Mouse (Mus musculus) kidney, postnatal 10 days (tissue): ENCODE results near the gene Lrig2.
"Not testable (repeated sequence)": the region's sequence is repeated elsewhere in the genome, so short reads cannot be mapped to it uniquely, and the experiment has no call there.

Source experiments
- DNase-seq: peaks from one replicate; pipeline ENCODE4 v3.0.0; 2021; ENCODE audit warnings: mixed read lengths

Lrig2 gene

DNA sequence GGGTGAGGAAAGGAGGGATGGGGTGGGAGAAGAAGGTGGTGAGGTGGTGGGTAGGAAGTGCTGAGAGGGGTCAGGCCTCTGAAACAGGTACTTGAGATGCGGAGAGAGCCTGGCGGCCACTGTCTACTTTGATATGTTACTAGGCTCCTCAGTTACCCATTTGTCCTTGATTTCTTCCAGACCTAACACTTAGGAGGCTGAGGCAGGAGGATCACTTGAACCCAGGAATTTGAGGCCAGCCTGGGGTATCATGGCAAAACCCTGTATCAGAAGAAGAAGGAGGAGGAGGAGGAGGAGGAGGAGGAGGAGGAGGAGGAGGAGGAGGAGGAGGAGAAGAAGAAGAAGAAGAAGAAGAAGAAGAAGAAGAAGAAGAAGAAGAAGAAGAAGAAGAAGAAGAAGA is 84.4 kb downstream of the Lrig2 start:
- DNase-seq, result not testable (repeated sequence)

DNA sequence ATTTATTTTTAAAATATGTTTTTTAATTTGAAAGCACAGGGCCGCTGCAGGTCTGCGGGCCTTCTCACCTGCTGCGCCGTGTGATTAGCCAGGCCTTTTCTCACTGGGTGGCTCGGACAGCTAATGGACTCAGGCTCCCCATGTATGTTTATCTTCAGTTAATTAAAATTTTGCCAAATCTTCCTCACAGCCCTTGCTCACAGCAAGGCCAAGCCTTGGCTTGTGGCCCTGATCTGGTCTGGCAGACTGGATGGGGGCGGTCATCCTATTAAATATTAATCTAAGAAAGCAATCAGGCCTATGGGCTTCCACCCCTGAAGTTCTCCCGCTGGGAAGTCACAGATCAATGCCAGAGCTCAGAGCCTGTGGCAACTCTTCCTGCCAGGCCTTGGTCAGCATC is 87.4 kb downstream of the Lrig2 start:
- DNase-seq, result peak; percentile 57

DNA sequence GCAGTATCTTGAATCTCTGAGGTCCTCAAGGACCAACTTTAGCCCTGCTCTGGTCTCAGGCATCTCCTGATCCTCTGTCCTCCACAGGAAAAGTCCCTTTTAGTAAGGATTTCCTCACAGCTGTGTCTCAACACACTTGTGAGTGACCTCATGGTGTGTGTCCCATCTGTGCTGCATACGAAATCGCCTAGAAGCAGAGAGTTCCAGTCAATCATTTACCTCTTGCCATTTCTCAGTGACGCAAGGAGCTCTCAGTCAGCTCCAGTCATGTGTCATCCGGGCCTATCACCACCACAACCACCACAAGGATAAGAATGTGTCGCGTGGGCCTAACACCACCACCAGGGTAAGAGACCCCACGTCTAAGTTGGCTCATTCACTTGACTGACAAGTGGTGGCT is 90.8 kb downstream of the Lrig2 start:
- no peak for DNase-seq

DNA sequence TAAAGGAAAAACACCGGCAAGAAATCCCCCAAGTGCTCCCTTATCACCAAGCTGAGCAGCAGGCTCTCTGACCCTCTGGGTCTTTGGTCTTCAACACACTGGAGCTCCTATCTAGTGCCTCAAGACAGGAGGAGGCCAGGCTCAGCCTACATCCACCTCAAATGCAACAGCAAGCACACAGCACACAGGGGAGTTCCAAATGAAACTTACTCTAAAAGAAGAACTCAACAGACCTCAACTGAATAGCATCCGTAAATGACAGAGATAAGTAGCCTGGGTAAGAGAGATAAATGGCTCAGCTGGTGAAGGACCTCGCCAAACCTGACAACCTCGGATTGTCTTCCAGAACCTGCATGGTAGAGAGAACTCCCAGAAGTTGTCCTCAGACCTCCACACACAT is 91.7 kb downstream of the Lrig2 start:
- DNase-seq, result no peak

DNA sequence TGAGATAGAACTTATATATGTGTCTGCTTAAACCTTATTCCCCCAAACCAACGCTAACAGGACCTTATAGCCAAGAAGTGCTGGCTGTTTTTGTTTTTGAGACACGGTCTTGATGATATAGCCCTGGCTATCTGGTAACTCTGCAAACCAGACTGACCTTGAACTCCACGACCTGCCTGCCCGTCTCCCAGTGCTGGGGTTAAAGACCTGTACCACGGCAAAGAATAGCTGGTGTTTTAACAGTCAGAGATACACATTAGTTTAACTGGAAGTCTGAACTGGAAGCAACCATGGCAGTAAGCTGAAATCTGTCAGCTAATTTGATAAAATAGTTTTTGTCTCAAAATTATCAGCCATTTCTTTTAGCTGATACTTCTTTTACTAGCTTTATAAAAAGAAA is 94.9 kb downstream of the Lrig2 start:
- no peak for DNase-seq

DNA sequence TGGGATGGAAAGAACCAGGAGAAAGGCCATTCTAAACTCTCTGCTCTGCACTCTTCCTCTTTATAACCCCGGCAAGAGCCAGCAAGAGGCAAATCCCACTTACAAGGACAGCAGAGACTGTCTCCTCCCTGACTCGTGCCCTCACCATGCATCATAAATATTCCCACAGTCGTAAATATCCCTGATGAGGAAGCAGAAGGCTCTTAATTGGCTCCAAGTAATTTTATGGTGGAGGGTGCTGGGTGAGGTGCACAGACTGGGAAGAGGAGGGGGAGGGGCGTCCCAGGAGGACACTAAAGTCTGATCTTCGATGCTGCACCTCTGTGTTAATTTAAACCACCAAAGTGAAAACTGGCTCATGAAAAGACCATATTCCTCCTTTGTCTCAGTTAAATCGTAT is 99.2 kb downstream of the Lrig2 start:
- DNase-seq, result no peak

DNA sequence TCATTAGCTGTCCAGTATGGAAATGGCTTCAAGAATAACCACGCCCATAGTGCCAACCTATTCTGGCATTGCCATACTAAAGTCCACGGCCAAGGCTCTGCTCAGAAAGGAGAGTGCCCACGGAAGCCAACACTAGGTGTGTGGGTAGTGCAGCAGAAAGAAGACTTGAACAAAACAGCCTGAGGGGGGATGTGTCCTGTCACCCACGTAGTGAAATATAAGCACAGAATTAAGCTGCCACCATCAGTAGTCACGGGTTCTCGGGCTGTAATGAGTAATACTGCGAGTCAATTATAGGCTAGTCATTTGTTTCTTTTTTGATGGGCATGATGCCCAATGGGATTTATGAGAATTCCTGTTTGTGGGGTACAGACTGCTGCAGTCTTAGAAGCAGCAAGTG is 104.2 kb downstream of the Lrig2 start:
- no peak for DNase-seq

DNA sequence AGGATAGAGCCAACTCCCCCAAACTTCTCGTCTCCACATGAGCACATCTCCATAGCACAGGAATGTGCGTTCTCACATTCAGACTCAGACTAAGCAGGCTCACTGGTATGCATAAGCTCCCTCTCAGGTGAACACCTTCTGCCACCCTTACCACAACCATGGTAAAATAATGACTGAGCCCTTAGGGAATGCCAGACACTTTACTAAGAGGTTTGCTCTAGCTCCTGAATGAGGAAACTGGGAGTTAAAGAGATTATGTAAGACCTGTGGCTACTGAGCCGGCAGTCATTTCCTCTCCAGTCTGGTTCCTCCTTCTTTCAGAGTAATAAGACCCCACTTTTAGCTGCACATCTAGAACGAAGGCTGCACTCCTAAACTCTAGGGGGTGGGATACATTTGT is 108.1 kb downstream of the Lrig2 start:
- no peak for DNase-seq

DNA sequence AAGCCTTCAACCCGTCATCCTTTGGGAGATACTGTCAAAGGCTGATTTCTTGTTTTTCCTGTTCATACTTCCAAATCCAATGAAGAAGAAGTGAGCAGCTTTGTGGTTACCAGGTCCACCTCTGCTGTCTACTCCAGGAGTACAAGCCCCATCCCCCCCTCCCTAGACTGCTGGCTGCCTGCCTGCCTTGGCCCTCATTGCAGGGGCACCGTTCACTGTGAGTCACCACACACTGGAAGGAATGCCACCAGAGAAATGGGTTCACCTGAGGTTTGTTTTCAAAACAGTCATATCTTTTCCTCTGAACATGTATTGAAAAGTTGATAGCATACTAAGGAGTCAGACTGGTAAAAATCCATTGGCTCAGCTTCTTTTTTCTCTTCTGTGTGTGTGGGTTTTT is 110.5 kb downstream of the Lrig2 start:
- DNase-seq, result no peak

DNA sequence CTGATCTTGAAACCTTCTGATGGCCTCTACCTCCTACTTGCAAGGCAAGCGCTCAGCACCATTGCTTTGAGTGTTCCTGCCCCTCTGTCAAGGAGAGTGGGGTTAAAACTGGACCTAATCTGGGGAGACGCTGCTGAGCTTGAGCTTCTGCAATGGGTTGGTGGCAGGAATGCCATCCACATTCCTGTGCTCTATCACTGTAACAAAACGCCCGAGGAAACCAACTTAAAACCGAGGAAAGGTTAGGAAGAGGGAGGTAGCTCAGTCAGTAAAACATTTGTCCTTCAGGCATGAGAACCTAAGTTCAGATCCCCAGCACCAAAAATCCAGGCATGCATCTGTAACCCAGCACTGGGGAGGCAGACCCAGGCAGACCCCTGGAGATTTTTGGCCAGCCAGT is 111.6 kb downstream of the Lrig2 start:
- no peak for DNase-seq

DNA sequence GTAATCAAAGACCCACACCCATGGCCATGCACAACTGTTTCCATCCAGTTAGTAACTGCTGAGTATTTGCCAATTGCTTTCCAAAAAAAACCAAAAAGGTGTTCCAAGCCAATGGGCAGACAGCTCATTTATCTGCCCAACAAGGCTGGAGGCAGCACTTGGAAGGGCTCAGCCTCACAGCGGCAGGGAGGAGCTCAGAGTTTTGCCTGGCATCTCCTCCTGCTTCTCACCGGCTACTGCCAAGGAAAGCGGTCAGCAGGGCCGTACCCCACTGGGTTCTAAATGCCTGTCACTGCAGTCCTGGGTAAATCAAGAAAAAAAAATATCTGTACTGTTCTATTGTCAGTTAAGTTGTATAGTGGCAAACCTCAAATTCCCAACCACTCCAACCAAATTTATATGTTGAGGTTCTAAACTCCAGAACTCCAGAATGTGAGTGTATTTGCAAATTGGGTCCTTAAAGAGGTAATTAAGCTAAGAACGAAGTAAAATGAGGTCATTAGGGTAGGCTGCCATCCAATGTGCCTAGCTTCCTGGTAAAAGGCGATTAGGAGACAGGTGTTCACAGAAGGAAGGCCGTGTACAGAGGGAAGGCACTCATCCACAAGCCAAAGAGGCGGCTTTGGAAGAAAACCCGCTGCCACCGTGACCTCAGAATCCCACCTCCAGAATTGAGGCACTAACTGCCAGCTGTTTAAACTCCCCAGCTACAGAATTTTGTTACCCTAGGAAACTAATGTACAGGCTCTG is 112.2 kb downstream of the Lrig2 start:
- no peak for DNase-seq

DNA sequence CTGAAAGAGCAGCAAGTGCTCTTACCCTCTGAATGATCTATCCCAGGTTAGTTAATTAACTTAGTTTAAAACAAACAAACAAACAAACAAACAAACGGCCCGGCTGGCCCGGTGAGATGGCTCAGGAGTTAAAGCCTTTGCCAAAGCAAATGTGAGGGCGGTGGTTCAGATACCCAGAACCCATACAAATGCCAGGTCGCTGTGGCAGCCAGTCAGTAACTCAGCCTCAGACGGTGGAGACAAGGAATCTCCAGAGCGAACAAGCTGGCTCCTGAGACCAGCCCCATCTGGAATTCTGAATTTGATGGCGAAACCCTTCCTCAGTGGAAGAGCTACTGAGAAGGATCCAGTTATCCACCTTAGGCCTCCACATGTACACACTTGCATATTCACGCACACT is 114.4 kb downstream of the Lrig2 start:
- no peak for DNase-seq

DNA sequence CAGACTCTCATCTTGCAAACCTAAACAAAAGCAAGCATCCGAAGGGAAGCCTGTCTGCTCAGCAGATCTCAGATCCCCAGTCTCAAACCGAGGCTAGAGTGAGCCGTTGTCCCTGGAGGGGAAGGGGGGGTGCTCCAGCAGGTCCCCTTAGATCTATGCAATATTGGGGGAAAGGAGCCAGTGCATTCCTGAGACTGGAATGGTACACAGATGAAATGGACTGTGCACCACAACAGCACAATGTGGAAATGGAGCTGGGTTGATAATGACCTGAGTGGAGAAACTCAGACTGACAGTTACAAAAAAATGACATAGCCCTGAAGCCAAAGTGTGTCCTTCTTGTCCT is 115.0 kb downstream of the Lrig2 start:
- DNase-seq, result no peak

DNA sequence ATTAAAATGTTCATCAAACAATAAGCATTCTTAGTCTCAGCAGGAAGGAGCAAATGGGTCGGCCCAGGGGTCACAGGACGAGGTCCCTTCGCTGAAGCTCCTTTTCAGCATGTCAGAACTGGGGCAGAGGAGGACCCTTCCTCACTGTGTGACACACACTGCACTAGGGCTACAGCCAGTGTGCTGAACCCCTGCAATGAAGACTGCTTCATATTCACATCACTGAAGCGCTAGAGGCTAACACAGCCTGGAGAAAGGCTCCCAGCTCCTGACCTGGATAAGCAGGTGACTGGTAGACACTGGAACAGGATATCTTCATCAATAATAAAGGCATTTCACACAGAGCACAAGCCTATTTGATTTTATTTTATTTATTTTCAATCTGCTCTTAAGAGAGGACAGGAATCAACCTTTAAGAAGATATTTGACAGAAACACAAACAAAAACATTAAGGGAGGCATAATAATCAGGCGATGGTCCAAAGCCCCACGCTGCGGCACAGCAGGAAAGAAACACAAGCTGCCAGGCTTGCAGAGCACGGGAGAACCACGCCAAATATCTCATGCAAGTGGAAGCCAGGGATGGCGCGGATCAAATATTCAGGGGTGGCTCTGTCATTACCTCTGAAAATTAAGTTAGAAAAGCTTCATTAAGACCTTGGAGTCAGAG is 115.5 kb downstream of the Lrig2 start:
- no peak for DNase-seq

DNA sequence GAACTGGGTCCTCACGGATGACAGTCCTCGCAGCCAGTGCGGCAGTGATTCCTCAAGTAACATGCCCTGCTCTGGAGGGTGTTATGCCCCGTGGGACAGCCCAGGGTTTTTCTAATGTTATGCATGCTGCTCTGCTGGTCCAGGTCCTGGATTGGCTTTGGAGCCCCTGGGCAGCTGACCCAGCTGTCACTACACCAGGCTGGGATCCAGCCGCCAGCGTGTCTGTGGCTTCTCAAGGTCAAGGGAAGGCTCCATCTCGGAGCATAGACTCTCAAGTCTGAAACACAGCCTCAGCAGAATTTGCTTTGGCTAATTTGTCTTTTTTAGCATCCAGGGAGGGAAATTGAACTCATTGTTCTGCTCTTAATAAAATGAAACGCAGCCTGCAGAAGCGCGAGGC is 121.6 kb downstream of the Lrig2 start:
- DNase-seq, result peak; percentile 30

DNA sequence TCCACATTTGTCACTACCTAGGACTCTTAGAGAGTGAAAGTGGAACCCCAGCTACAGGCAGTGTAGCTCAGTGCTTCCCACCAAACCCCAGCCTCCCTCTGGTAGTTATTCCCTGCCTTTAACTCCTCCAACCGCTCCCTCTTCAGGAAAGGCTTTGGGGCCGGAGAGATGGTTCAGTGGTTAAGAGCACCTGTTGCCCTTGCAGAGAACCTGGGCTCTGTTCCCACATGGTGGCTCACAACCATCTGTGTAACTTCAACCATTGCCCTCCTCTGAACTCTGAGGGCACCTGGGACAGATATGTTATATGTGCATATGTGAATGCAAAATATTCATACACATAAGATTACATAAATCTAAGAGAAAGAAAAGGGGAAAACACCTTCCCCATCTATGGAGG is 122.3 kb downstream of the Lrig2 start:
- no peak for DNase-seq

DNA sequence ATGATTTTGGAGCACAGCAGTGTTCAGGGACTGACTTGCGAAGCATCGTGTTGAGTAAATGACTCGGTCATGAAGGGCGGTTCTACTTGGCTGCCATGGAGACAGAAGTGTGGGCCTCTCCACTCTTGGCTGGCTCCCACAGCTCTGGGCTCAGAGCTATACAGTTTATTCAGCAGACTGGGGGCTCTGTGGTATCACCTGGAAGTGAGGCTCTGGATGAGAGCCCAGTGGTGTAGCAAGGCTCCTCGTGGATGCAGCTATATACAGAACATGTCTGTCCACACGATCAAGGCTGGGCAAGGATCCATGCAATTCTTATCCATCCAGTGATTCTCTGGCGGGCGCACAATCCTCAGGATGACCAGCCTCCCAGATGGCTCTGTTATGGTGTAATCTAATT is 126.1 kb downstream of the Lrig2 start:
- DNase-seq, result no peak

DNA sequence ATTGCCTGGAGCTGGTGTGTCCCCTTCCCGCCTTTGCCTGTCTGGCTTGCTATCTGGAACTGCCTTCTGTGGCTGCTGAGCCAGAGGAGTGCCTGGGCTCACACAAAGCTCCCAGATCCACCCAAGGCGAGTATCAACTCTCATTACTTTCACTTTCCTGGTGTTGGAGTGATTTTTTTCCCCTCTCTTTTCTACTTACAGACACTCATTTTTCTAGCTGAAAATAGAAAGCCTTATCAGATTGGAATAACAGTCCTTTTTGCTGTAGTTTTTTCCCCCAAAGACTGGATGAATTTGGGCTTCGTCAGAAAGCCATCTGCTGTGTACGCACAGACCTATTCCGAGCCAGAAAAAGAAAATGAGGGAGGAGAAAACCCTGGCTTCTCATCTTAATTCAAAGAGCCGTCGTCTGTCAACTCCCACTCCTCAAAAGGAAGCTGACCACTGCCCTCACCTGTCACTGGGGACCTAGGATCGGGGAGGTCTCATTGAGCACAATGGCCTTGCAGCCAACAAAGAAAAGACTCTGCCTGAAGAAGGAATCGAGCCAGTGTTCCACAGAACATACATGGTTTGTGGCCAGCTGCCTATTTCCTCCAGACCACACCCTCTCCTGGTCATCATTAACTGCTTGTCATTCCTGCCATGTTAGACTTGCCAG is 127.9 kb downstream of the Lrig2 start:
- DNase-seq, result no peak

DNA sequence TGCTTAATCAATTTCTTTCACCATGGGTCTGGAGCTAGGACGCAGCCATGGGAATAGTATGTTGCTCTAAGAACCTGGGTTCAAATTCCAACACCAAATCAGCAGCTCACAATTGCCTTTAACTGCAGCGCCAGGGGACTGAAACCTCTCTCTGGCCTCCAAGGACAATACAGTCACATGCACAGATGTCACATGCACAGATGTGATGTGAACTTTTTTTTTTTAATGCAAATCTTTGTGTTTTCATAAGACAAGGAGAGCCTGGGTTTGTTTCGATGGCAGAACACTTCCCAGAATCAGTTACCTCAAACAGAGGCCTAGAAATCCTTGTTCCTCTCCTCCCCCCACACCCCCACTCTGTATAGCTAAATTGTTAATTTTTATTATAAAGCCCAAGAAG is 133.5 kb downstream of the Lrig2 start:
- no peak for DNase-seq

DNA sequence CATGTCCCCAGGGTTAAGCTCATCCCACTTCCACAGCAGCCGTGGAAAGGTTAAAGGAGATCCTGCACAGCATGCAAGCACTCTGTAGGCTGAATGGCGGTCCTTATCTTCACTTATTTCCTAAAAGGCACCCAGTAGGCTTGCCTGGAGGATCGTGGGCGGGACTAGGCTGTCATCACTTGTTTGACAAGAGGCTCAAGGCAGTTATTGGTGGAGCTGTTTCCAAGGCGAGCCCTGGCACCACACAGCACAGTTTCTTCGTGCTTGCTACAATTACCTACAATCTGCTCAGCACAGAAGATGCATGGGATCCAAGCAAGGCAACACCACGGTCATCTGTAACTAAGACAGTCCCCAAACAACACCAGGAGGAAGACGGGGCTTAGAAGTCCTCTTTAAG is 137.8 kb downstream of the Lrig2 start:
- DNase-seq, result no peak

DNA sequence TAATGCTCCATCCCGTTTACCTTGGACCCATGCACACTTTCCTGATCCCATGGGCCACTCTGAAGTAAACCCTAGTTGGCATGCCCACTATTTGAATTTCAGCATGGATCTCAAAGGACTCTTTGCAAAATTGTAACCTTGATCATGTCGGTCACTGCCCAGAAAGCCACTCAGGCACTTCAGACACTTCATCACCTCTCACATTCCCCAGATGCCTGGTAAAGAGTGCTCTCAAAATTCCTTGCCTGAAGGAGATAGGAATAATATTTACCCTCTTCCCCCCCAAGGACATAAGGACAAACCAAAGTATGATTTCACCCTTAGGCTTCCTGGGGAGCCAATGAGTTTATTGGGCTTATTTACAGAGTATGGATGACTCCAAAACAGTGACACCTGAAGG is 139.3 kb downstream of the Lrig2 start:
- DNase-seq, result no peak

DNA sequence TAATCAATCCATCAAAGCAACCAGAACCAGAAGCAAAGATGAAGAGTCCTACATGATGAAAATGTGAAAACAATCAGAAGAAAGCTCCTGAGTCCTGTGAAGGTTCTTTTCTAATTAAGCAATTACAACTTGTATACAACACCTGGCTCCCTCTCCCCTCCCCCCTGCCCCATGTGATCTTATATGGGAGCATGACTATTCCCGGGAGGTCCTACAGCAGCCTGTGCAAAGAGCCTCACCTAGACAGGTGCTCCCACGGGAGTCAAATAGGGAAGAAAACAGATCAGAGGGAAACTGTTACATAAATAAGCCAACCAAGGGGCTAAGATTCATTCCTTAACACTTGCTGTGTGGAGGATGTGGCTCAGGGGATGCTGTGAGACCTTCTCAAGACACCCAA is 143.8 kb downstream of the Lrig2 start:
- DNase-seq, result no peak

DNA sequence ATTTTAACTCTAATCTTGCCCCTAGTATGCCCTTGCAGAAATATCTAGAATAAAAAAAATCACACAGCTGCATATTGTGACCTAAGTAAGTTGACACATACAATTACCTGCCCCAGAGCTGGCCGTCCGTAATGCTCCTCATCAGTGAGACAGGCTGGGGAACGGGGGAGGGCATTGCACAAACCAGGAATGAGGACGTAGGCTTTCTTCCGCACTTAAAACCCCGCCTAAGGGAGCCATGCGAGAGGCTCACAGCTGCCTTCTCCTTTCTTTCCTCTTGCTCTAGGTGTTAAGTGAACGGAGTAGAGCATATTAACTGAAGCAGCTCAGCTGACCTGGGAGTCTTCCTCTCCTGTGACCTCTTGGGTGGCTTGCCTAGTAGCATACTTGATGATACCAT is 149.9 kb downstream of the Lrig2 start:
- no peak for DNase-seq

DNA sequence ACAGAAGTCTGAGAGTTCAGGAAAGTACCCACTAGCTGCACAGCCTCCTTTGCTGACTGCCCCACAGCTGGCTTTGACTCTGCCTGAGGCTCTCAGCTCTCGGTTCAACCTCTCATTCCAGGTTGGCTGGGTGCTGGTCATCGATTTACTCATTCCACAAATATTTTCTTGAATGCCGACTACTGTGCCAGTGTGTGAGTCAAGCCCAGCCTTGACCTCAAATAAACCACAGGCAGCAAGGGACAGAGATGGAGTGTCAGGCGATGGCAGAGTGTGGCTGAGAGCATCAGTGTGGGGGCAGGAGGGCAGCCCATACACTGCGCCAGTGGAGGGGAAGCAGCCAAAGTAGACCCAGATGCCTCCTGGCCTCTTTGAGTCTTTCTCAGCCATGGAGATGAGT is 151.4 kb downstream of the Lrig2 start:
- peak; percentile 32 for DNase-seq
